Mouse (Mus musculus): ENCODE data around the gene Adk.

DNA sequence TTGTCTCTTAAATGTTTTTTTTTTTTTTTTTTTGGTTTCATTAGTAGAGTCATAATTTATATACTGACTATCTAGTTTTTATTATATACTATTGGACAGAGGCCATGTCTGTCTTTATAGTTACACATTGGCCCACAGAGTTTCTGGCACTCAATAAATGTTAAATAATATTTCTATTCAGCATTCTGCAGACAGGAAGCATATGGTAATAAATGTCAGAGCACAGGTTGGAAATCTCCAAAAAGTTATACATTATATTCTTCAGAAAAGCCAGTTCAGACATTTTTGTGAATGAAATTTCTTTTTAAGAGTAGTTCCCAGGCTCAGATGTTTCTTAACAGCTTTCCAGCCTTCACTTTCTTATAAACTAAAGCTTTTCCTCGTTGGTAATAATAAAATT is 303.9 kb downstream of the Adk start:
- TF ChIP-seq EP300 (IDR thresholded peaks at IDR 0.05; ENCODE audit: low read depth in 1 of 2, low read length in 2 of 2) (no peak), MXI1 (IDR thresholded peaks at IDR 0.05; ENCODE audit: low read depth, low read length) (no peak), RAD21 (IDR thresholded peaks at IDR 0.05; ENCODE audit: low read depth, low read length) (no peak)
